Mouse (Mus musculus) adrenal gland, postnatal 10 days (tissue): Measurements from ENCODE around the gene Flrt1. TPM values are rescaled to one million over a fixed set of nuclear protein-coding genes. Genes with fewer than 3 reads are reported as not detected.

ENCODE experiments used
- DNase-seq: peaks from one replicate; pipeline ENCODE4 v3.0.0; 2021; ENCODE audit warnings: mixed read lengths
- total RNA-seq, 2 experiments: library from RNA; stranded (reverse); gene quantifications; 2 replicates each; pipeline ENCODE4 v1.2.3; 2021

Flrt1 gene
- total RNA-seq, 2 experiments from 2014 or later: 1.1 to 2.0 TPM

- no peak for DNase-seq
These were observed 23.3 kb upstream of the Flrt1 start for GRCm38 (mm10) chr19:7128551-7129475.

GRCm38 (mm10) chr19:7126933-7127332, 21.4 kb upstream of the Flrt1 start:
- no peak for DNase-seq

DNA sequence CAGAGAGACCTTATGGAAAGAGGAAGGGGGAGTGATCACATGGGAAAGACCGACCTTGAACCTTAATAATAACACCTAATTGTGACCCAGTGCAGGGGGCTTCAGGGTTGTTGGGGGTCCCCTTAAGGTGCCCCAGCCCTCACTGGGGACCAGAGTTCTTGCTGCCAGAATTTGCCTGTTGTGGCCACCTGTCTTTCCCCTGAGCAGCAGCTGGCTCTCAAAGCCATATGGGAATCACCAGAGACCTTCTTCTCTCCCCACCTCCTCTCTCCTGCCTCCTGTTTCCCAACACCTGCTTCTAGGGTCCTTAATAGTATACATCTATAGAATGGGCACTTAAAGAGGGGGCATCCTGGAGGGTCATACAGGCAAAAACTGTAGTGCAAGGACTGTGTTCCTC, 20.7 kb upstream of the Flrt1 start:
- no peak for DNase-seq

DNA sequence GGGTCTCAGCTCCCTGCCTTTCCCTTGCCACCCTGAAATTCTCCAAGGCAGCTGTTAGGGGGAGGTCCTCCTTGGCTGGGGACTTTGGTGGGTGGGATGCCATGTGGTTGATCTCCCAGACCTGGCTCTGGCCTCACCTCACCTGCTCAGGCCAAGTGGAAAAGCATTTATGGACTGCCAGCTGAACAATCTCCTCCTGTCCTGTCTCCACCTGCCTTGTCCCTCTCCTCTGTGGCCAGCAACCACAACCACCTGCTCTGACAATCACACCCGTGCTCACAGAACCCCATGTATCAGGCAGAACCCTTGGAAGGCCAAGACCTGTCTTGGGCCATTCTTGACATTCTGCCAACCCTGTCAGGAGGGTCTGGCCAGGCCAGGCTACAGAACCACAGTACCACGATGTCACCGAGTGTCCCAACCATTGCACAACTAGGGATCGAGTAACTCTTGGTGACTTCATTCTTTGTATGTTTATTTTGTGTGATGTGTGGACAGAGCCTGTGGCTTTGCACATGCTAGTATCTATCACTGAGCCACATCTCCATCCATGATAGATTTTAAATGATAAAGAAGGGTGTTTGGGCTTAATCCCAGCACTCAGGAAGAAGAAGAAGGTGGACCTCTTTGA, 20.1 kb upstream of the Flrt1 start:
- no peak for DNase-seq

DNA sequence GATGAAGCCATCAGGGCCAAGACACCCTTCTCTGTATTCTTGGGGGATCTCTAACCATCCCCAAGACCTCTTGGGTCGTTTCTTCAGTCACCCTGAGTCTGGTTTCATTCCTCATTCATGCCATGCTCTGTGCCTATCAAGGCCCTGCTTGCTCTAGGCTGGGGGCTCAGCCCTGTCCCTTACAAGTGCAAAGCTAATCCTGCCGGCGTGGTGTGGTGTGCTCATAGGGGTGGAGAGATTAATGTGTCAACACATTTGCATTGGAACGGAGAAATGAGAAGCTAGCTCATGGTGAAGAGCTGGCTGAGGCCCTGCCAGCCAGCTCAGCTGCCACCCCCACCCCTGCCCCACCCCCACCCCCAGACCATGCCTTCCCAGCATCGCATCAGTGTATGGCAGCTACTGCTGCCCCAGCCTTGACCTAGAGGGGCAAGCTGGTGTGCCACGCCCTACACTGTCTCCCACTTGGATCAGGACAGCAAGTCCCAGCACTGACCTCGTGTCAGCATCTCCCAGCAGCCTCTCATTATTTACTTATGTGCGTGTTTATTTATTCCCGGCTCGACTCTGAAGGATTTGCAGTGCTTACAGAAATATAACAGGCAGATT, 17.3 kb upstream of the Flrt1 start:
- no peak for DNase-seq

DNA sequence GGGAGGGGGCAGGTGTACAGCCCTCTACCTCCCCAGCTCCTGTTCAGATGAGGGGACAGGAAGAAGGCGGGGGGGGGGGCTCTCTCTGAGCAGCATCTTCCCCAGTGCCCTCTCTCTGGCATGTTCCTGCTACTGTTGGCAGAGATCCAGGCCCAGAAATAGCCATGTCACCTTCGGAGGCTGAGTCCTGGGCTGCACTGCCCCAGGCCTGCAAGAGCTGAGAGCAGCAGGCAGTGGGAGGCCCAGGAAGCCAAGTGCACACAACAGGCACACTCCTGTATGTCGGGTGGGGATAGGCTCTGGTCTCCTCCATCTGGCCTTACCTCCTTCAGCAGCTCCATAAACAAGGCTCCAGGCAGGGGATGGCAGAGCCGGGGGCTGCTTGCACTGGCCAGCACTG, 16.7 kb upstream of the Flrt1 start:
- DNase-seq: peak; percentile 61

DNA sequence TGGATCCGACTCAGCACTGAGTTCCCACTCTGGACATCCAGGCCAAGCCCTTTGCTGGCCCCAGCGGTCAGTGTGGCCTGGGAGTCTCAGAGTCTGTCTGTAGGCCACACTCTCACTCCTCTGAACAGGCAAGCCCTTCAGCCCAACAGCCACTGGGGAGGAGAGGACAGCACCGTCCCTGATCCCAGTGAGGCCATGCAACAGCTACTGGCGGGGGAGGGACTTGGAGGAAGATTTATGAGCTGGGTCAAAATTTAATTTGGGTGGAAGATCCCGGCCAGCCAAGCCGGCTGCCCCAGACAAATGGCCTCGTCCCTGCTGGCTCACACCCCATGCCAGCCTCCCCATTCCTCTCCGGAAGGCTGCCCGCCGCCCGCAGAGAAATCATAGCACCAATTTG, 15.7 kb upstream of the Flrt1 start:
- peak; percentile 74 for DNase-seq

GRCm38 (mm10) chr19:7117653-7118307, 12.3 kb upstream of the Flrt1 start:
- DNase-seq: no peak

DNA sequence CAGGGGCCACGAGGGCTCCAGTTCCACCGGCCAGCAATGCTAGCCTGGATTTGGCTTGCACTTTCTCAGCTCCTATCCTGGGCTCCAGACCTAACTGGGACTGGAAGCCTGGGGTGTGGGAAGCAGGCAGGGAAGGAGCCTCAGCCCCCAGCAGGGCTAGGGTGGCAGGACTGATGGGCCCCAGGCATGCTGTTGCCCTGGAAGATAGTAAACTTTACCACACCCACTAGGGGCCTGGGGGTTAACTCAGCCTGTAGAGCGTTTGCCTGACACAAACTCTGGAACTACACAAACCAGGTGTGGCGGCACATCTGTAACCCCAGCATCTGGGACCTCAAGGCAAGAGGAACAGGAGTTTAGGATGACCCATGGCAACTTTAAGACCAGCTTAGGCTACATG, 11.6 kb upstream of the Flrt1 start:
- DNase-seq: no peak

DNA sequence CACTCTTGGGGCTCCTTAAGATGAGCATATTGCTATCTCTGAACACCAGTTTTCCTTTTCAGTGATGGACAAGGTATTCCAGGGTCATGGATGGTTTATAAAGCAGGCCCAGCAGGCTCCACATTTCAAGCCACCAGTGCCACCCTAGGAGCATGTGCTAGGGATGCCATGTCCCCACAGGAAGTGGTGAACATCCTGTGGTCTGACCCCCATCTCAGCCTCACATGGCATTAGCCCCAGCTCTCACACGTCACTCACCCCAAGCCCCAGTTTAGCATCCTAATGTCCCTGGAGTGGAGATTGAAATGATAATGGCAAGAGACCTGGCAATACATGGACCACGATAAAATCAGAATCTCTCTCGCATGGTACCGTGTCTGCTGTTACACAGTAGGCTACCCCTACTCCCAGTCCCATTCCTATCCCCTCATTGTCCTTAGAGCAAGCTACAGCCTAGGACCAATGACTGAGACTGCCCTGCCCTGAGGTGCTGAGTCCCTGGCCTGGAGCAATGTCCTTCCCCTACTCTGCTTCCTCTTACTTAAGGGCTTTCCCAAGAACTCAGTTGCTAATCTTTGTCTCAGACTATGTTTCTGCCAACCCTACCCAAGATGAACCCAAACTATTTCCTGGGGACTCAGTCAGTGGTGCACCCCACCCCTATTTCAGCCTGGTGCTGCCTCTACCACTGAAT, 10.7 kb upstream of the Flrt1 start:
- DNase-seq: no peak

- DNase-seq: no peak
These were observed 8.0 kb upstream of the Flrt1 start for GRCm38 (mm10) chr19:7113574-7113973.

DNA sequence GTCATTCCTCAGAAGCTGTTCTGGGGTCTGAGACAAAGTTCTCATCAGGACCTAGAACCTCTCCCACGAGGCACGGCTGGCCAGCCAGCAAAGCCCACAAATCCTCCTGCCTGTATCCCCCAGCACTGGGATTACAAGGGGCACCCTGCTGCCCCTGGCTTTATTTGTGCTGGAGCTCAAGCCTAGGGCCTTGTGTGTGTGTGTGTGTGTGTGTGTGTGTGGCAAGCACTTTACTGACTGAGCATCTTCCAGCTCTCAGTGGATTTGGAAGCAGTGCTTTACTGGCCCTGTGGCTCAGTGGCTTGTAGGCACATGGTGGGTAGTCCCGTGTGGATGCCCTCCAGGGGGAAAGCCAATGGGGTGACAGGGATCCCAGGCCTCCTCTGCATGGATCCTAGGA, 7.1 kb upstream of the Flrt1 start:
- DNase-seq: no peak

DNA sequence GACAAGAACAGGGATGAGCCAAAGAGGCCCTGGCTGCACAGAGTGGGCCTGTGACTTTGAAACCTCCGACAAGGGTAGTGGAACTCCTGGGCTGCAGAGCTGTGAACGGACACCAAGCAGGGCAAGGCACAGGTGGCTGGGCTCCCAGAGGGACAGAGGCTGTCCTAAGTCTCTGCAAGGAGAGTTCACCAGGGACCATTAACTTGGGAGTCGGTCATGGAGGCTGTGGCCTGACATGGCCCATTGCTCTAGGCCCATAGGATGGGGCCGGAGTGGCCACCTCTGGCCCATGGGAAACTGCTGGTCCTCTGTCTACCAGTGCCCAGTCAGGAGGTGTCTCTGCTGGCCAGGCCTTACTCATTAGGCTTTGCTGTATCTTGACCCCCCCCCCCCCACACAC, 6.2 kb upstream of the Flrt1 start:
- no peak for DNase-seq

GRCm38 (mm10) chr19:7111309-7111708, 5.8 kb upstream of the Flrt1 start:
- no peak for DNase-seq

DNA sequence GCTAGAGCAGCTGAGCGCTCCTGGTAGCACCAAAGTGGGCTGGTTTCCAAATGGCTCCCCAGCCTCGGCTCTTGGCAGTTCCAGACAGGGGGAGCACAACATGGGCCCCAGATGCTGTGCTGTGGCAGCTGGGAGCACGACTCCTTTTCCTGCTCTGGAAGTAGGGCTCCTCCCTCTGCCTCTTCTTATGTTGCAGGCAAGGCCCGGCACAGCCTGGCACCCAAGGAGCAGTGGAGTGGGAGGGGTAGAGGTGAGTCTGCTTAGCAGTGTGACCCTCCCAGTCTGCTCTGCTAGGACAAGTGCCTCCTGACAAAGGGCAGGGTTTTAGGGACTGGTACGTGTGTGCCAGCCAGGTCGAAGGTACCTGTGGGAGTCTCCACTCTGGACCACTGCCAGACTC, 5.3 kb upstream of the Flrt1 start:
- no peak for DNase-seq

DNA sequence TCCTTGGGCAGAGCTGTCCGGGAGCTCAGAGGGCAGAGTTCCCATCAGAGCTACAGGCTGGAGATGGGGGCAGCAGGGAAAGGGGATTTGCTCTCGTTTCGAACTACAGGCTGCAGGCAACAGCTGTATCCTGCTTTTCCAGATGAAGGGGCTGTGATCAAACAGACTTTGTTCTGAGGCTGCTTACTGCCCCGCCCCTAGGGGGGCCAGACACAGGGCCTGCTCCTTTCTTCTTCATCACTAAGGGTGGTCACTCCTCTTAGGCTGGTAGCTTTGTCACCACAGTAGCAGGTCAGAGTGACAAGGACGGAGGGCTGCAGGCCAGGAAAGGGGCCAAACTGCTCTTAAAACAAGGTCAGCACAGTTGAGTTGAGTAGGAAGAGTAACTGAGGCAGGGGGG, 4.6 kb upstream of the Flrt1 start:
- no peak for DNase-seq

DNA sequence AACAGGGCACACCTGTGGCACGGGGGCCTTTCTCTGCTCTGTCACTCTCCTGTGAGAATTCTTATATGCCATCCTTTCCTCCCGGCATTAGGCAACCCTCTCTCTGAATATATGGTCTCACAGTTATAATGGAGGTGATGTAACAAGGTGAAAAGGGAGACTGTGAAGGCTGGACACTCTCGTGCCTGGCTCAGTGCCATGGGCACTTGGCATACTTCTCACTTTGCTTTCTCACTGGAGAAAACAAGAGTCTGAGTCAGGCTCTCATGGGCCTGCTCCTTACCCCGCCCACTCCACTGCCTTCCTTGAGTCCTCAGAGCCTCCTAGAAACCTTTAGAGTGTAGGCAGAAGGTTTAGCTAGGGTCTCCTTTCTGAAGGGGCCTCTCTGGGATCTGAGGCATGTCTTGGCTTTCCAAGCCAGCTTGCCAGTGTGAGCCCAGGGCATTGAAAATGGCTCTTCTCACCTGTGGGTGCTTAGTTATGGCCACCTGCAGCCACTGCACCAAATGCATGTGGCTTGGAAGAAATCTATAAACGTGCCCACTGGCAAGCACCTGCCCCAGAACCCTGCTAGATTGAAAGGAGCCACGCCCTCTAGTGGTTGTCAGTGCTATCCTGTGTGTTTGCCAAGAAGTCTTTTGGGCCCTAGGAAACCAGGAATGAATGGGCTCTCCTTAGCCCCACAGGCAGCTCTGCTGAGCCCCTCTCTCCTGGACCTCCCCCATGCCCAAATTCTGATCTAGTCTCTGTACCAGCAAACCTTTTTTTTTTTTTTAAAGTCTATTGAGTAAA, 2.8 kb upstream of the Flrt1 start:
- DNase-seq: peak; percentile 76

- DNase-seq: peak; percentile 63
These were observed 1.6 kb upstream of the Flrt1 start for GRCm38 (mm10) chr19:7107174-7107573.

DNA sequence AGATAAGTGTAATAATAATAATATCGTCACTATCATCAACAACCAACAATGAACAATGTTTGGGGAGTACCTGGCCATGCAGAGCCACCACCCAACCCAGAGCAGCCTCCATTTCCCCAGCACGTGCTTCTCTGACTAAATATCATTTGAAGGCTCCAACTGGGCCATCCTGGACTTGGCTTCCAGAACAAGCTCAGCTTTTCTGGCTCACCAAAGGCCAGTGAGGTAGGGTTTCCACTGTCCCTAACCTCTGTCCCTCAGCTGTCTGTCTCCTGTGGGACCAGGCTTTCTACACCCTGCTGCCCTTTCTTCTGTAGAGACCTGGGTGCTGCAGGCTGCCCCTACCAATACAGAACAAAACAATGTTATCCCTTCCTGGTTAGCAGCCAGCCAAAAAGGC, 1.0 kb upstream of the Flrt1 start:
- no peak for DNase-seq

DNA sequence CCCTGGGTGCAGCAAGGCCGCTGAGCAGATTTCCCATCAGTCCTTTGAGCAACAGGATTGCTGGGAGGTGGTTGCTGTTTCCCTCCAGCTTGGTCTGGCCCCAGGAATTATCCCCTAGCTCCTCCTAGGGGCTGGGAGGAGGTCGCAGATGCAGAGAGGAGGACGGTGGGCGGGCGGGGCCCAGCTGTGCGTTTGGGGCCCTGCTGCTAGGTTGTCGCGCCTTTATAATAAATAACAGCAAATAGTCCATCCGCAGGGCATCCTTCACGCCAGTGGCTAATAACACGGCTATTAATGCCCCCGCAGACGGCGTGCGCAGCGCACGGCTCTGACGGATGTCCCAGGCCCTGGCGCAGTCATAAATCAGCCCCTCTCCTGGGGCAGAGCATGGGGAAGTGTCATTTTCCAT, 1.5 kb downstream of the Flrt1 start:
- no peak for DNase-seq

- no peak for DNase-seq
These were observed 2.1 kb downstream of the Flrt1 start for GRCm38 (mm10) chr19:7103349-7103992.
